ENCODE assay signal across 22 mouse cellular contexts in the genomic region with DNA sequence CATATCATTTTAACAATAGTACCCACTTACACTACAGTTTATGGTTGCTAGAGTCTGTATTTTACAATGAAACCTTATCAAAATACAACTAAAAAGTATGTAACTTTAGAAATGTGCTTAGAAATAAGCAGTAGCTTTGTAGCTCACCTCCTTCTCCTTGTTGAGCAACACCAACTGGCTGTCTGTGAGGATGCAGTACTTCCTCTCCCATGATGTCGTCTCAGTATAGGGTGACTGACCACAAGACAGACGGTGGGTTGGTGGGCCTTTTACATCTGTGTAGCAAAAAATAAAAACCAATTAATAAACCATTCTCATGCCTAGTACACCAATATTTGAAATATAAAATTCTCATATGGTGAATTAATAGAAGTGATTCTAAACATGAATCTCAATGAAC.
DNase-seq lines count a peak whose midpoint lies in the region; ATAC-seq lines count a peak whose summit lies in the region.
"Had no signal": no experiment of that assay in that cellular context is flagged by ENCODE, and none has a peak within 500 bp of the region (broad histone marks: within the 10 kb centered on the region; RNA-seq: fewer than 3 reads in every experiment).

No protein-coding gene starts in this region.

- peak; percentile 8 for DNase-seq in 416B (ENCODE audit: low read depth)
- no peak for DNase-seq in frontal cortex, postnatal 14 days (ENCODE audit: low spot score in 2 of 2)
- DNase-seq in embryonic facial prominence, embryonic 10.5 days (ENCODE audit: low spot score) = no peak
- DNase-seq: adrenal gland, adult 2 months; adrenal gland, postnatal 10 days; adrenal gland, postnatal 25 days; cerebellum, adult 11 months; cerebellum, adult 18-20 months; cerebellum, adult 8-10 months; cerebellum, adult 9-11 months; cerebellum, postnatal 14 days; cerebellum, postnatal 36 days had no signal

- no peaks in the 10 kb centered on the region for H3K27me3 ChIP-seq in heart, embryonic 11.5 days (ENCODE audit: control insufficient read depth, insufficient read depth, low read length)
- H3K27me3 ChIP-seq in embryonic facial prominence, embryonic 10.5 days (replicated peaks; ENCODE audit: low read depth, poor library complexity, severe bottlenecking) = no peaks in the 10 kb centered on the region
- H3K27me3 ChIP-seq: embryonic facial prominence, embryonic 13.5 days; embryonic facial prominence, embryonic 15.5 days; forebrain, embryonic 12.5 days had no signal

- H3K4me3 ChIP-seq in heart, embryonic 11.5 days (ENCODE audit: low read depth, low read length) = no peak overlapping the region
- H3K4me3 ChIP-seq in embryonic facial prominence, embryonic 10.5 days = no peak overlapping the region
- H3K4me3 ChIP-seq: embryonic facial prominence, embryonic 13.5 days; embryonic facial prominence, embryonic 15.5 days; erythroblast, embryonic 14.5 days; forebrain, embryonic 10.5 days; forebrain, embryonic 12.5 days had no signal

- ATAC-seq in common myeloid progenitor, adult 5-6 weeks (replicated peaks; ENCODE audit: low read depth, poor library complexity, severe bottlenecking) = peak; percentile 94
- peak; percentile 87 for ATAC-seq in megakaryocyte, adult 5-6 weeks (ENCODE audit: poor library complexity, severe bottlenecking)
- no peak for ATAC-seq in heart, embryonic 11.5 days (replicated peaks; ENCODE audit: insufficient number of reproducible peaks, low FRiP score, low TSS enrichment)
- ATAC-seq: forebrain, embryonic 14.5 days; forebrain, embryonic 16.5 days had no signal

- H3K27ac ChIP-seq in heart, embryonic 11.5 days (ENCODE audit: low read depth, low read length) = no peak overlapping the region
- no peak overlapping the region for H3K27ac ChIP-seq in embryonic facial prominence, embryonic 10.5 days (replicated peaks)
- H3K27ac ChIP-seq: embryonic facial prominence, embryonic 13.5 days; embryonic facial prominence, embryonic 15.5 days; forebrain, embryonic 10.5 days; forebrain, embryonic 12.5 days had no signal

- no peaks in the 10 kb centered on the region for H3K4me1 ChIP-seq in heart, embryonic 11.5 days (ENCODE audit: control insufficient read depth, insufficient read depth, low read length)
- no peaks in the 10 kb centered on the region for H3K4me1 ChIP-seq in embryonic facial prominence, embryonic 10.5 days
- H3K4me1 ChIP-seq: embryonic facial prominence, embryonic 13.5 days; embryonic facial prominence, embryonic 15.5 days; forebrain, embryonic 10.5 days; forebrain, embryonic 12.5 days had no signal

- H3K9ac ChIP-seq in heart, embryonic 11.5 days (ENCODE audit: low read depth, low read length) = no peak overlapping the region
- H3K9ac ChIP-seq: embryonic facial prominence, embryonic 13.5 days; embryonic facial prominence, embryonic 15.5 days; forebrain, embryonic 12.5 days had no signal

- H3K36me3 ChIP-seq in heart, embryonic 11.5 days (ENCODE audit: control insufficient read depth, insufficient read depth, low read length) = no peaks in the 10 kb centered on the region
- H3K36me3 ChIP-seq in embryonic facial prominence, embryonic 10.5 days (replicated peaks) = peaks cover 8% of the 10 kb centered on the region; the same call in 1 of the 2 replicates

- no peaks in the 10 kb centered on the region for H3K9me3 ChIP-seq in heart, embryonic 11.5 days (replicated peaks; ENCODE audit: control insufficient read depth, low read length)
- H3K9me3 ChIP-seq in embryonic facial prominence, embryonic 10.5 days = no peaks in the 10 kb centered on the region
- H3K9me3 ChIP-seq: embryonic facial prominence, embryonic 13.5 days; embryonic facial prominence, embryonic 15.5 days; forebrain, embryonic 10.5 days; forebrain, embryonic 12.5 days had no signal

- H3K4me2 ChIP-seq in heart, embryonic 11.5 days = no peak overlapping the region
- H3K4me2 ChIP-seq: embryonic facial prominence, embryonic 13.5 days; embryonic facial prominence, embryonic 15.5 days; forebrain, embryonic 12.5 days had no signal

- 77% methylated on average over 2 of the region's 2 CpGs for WGBS in heart, embryonic 11.5 days (ENCODE audit: insufficient replicate concordance)
- WGBS in embryonic facial prominence, embryonic 10.5 days = 86% methylated on average over 2 of the region's 2 CpGs
